Mouse (Mus musculus) C2C12 (cell line): Measurements from ENCODE around the gene Vkorc1.

Source experiments
- CTCF ChIP-seq: IDR thresholded peaks from one replicate; pipeline ENCODE4 v1.5.1; 2011; ENCODE audit not compliant: control insufficient read depth, insufficient read depth, insufficient read length
- FOSL1 ChIP-seq: IDR thresholded peaks from one replicate; pipeline ENCODE4 v1.8.0; 2011; ENCODE audit warnings: mild to moderate bottlenecking, low read length; ENCODE audit not compliant: poor library complexity, insufficient read depth, severe bottlenecking
- MAX ChIP-seq: IDR thresholded peaks from one replicate; pipeline ENCODE4 v1.6.1; 2011; ENCODE audit warnings: mild to moderate bottlenecking, control low read depth
- MYOD1 ChIP-seq: IDR thresholded peaks from one replicate; pipeline ENCODE4 v1.6.1; 2011; ENCODE audit warnings: low read depth; ENCODE audit not compliant: control insufficient read depth, insufficient read length
- USF1 ChIP-seq: IDR thresholded peaks from one replicate; pipeline ENCODE4 v1.6.1; 2011; ENCODE audit warnings: low read depth, mild to moderate bottlenecking, control low read depth, moderate library complexity

GRCm38 (mm10) chr7:127874812-127875626 lies 20.4 kb downstream of the Vkorc1 start:
- TF ChIP-seq CTCF (no peak), MAX (no peak), FOSL1 (no peak), USF1 (no peak), MYOD1 (no peak)
